Mouse (Mus musculus) kidney, adult 2 months (tissue): ENCODE measurements around the gene Zc3hc1. TPM values are rescaled to one million over a fixed set of nuclear protein-coding genes. Genes with fewer than 3 reads are reported as not detected.
A peak's percentile ranks its signal among the peaks of the same experiment; 100 is the strongest.

Experiments used
- DNase-seq: peaks from one replicate; pipeline ENCODE4 v3.0.0; 2021
- H3K27ac ChIP-seq: fragments of 200-500 bp; 2 replicates; pipeline ENCODE4 v1.5.1; 2012; ENCODE audit warnings: low read depth, low read length, control low read depth, inconsistent platforms; ENCODE audit not compliant: insufficient read depth
- H3K27me3 ChIP-seq: fragments of 200-500 bp; replicated peaks from 2 replicates; pipeline ENCODE4 v1.6.1; 2012; ENCODE audit warnings: mild to moderate bottlenecking, moderate library complexity, low read length, inconsistent platforms; ENCODE audit not compliant: control insufficient read depth, insufficient read depth
- H3K36me3 ChIP-seq: fragments of 200-500 bp; 2 replicates; pipeline ENCODE4 v1.6.1; 2012; ENCODE audit warnings: mild to moderate bottlenecking, moderate library complexity, low read length, inconsistent platforms; ENCODE audit not compliant: control insufficient read depth, insufficient read depth
- H3K4me1 ChIP-seq: fragments of 200-500 bp; 2 replicates; pipeline ENCODE4 v1.6.1; 2011; ENCODE audit warnings: low read length; ENCODE audit not compliant: control insufficient read depth, insufficient read depth
- H3K4me3 ChIP-seq: fragments of 200-500 bp; 2 replicates; pipeline ENCODE4 v1.5.1; 2011; ENCODE audit warnings: mild to moderate bottlenecking, low read depth, low read length, control low read depth; ENCODE audit not compliant: insufficient read depth
- CTCF ChIP-seq: fragments of 200-500 bp; conservative IDR thresholded peaks from 2 replicates; pipeline ENCODE4 v1.5.1; 2011; ENCODE audit warnings: low read depth, mild to moderate bottlenecking, control low read depth, low read length, moderate library complexity, mixed read lengths; ENCODE audit not compliant: insufficient read depth, insufficient read length
- POLR2A ChIP-seq: fragments of 200-500 bp; IDR thresholded peaks from one replicate; pipeline ENCODE4 v1.6.1; 2011; ENCODE audit warnings: low read depth, low read length, control low read depth
- WGBS: fragments of 180-500 bp; shearing (Covaris S2); methylation state at CpG from one replicate; pipeline ENCODE4 v1.1.7; 2018; 5-methylcytosine and 5-hydroxymethylcytosine counted together
- polyA plus RNA-seq: library from polyadenylated mRNA; depleted of rRNA; stranded (reverse); fragments of >200 nt; gene quantifications from 2 replicates; pipeline ENCODE4 v1.2.3, GENCODE M21; 2012

The Zc3hc1 gene
- polyA plus RNA-seq, 1 experiment, result 12.0 TPM

GRCm38 (mm10) chr6:30372627-30373369, 18.0 kb downstream of the Zc3hc1 start:
- DNase-seq, result peak; percentile 27
- Histone ChIP-seq H3K27ac (no peak overlapping the region), H3K36me3 (peaks cover 5% of the 10 kb centered on the region), H3K27me3 (no peaks in the 10 kb centered on the region), H3K4me3 (no peak overlapping the region), H3K4me1 (no peaks in the 10 kb centered on the region)
- WGBS, result 81% methylated on average over 17 of the region's 17 CpGs
- TF ChIP-seq POLR2A (no peak), CTCF (no peak)

GRCm38 (mm10) chr6:30369291-30369690, 21.5 kb downstream of the Zc3hc1 start:
- 73% methylated on average over 3 of the region's 3 CpGs for WGBS
- no peak for TF ChIP-seq CTCF
- TF ChIP-seq POLR2A, result no peak
- peaks cover 4% of the 10 kb centered on the region for H3K36me3 ChIP-seq
- no peak for DNase-seq
- no peaks in the 10 kb centered on the region for H3K27me3 ChIP-seq
- no peak overlapping the region for H3K4me3 ChIP-seq
- no peaks in the 10 kb centered on the region for H3K4me1 ChIP-seq
- H3K27ac ChIP-seq, result no peak overlapping the region

GRCm38 (mm10) chr6:30363808-30364207, 27.0 kb downstream of the Zc3hc1 start:
- Histone ChIP-seq H3K4me1 (no peaks in the 10 kb centered on the region), H3K36me3 (no peaks in the 10 kb centered on the region), H3K27me3 (no peaks in the 10 kb centered on the region), H3K4me3 (no peak overlapping the region), H3K27ac (no peak overlapping the region)
- TF ChIP-seq CTCF (no peak), POLR2A (no peak)
- no peak for DNase-seq
- WGBS, result 25% methylated on average over 5 of the region's 5 CpGs

- TF ChIP-seq CTCF (no peak), POLR2A (no peak)
- no peaks in the 10 kb centered on the region; the same call in 1 of the 2 replicates for H3K4me1 ChIP-seq
- no peak overlapping the region for H3K27ac ChIP-seq
- 45% methylated on average over 12 of the region's 12 CpGs for WGBS
- H3K27me3 ChIP-seq, result no peaks in the 10 kb centered on the region
- H3K36me3 ChIP-seq, result no peaks in the 10 kb centered on the region
- H3K4me3 ChIP-seq, result no peak overlapping the region
- DNase-seq, result no peak
Measured at GRCm38 (mm10) chr6:30359762-30360509, 30.9 kb downstream of the Zc3hc1 start.

DNA sequence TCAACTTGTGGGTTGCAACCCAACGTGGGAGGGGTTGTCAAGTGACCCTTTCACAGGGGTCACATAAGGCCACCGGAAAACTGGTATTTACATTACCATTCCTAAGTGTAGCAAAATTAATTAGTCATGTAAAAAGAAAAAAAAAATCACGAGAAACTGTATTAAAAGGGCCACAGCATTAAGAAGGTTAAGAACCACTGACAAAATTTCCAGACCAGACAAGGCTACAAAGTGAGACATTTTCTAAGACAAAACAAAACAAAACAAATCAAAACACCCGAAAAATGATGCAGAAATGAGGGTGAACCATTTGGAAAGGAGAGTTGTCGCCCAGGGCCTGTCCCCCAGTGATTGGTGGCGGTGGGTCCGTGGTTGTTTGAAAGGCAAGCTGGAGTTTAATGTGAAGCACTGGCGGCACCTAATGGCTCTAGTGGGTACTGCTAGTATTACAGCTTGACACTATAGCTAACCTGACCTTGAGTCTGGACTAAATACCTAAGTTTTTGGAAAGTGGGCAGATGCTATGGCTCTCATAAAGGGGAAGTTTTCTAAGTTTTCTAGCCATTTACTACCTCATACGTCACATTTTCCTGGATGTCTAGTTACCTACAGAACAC, 33.2 kb downstream of the Zc3hc1 start:
- DNase-seq, result peak; percentile 82
- 14% methylated on average over 9 of the region's 9 CpGs for WGBS
- no peaks in the 10 kb centered on the region for H3K36me3 ChIP-seq
- H3K27me3 ChIP-seq, result no peaks in the 10 kb centered on the region
- no peak overlapping the region for H3K27ac ChIP-seq
- no peak overlapping the region for H3K4me3 ChIP-seq
- TF ChIP-seq CTCF, result peak; percentile 78
- TF ChIP-seq POLR2A, result no peak
- H3K4me1 ChIP-seq, result no peaks in the 10 kb centered on the region; the same call in 1 of the 2 replicates

DNA sequence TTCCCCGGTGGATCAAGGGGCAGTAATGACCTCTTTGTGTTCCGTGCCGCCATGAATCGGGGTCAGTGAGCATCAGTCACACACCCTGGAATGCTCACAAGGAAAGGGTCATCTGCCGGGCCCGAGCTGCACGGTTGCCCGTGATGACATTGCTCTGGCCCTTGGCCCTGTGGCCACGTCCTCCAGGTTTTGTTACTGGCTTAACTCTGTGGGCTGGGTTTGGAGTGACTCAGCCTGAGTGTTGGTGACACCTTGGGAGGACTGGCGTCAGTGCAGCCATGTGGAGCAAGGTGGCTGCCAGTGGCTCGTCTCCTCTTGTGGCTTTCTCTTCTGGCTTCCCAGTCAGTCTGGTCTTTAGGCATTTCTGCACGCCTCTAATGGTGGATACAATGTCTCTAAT, 34.1 kb downstream of the Zc3hc1 start:
- Histone ChIP-seq H3K4me1 (no peaks in the 10 kb centered on the region; the same call in 1 of the 2 replicates), H3K27me3 (no peaks in the 10 kb centered on the region), H3K36me3 (no peaks in the 10 kb centered on the region), H3K27ac (no peak overlapping the region), H3K4me3 (no peak overlapping the region)
- DNase-seq, result no peak
- 79% methylated on average over 12 of the region's 12 CpGs for WGBS
- TF ChIP-seq CTCF (no peak; the same call in 1 of the 2 replicates), POLR2A (no peak)

DNA sequence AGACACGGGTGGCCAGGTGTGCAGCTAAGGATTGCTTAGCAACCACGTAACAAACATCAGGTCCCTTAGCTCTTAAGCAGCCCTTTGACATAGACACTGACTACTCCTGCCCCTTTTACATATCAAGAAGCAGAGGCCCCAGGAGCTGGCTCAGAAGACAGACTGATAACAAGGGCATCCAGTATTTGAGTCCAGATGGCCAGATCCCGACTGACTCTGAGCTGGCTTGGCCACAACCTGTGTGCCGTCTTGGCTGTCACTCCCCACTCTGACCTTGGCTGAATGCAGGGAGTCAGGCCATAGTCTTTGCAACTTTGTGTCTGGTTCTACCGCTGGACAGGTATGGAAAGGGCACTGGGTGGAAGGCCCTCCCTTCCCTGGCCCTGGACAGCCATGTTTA, 34.7 kb downstream of the Zc3hc1 start:
- 88% methylated on average over 5 of the region's 5 CpGs for WGBS
- H3K27ac ChIP-seq, result no peak overlapping the region
- no peak for TF ChIP-seq POLR2A
- TF ChIP-seq CTCF, result no peak
- DNase-seq, result no peak
- no peak overlapping the region for H3K4me3 ChIP-seq
- H3K27me3 ChIP-seq, result no peaks in the 10 kb centered on the region
- H3K4me1 ChIP-seq, result no peaks in the 10 kb centered on the region; the same call in 1 of the 2 replicates
- no peaks in the 10 kb centered on the region for H3K36me3 ChIP-seq
